Mouse (Mus musculus) olfactory bulb, adult 2 months (tissue): ENCODE measurements around the gene Gadd45g. TPM values are rescaled to one million over a fixed set of nuclear protein-coding genes. Genes with fewer than 3 reads are reported as not detected.

Source experiments
- H3K27ac ChIP-seq: fragments of 200-500 bp; 2 replicates; pipeline ENCODE4 v1.5.1; 2012; ENCODE audit warnings: low read depth, low read length; ENCODE audit not compliant: insufficient read depth
- H3K4me1 ChIP-seq: fragments of 200-500 bp; 2 replicates; pipeline ENCODE4 v1.6.1; 2012; ENCODE audit warnings: low read length; ENCODE audit not compliant: control insufficient read depth, insufficient read depth
- H3K4me3 ChIP-seq: fragments of 200-500 bp; 2 replicates; pipeline ENCODE4 v1.5.1; 2012; ENCODE audit warnings: mild to moderate bottlenecking, low read depth, low read length, moderate library complexity; ENCODE audit not compliant: insufficient read depth
- CTCF ChIP-seq: fragments of 200-500 bp; IDR thresholded peaks from 2 replicates; pipeline ENCODE4 v1.5.1; 2012; ENCODE audit warnings: low read depth, mild to moderate bottlenecking, low read length, moderate library complexity; ENCODE audit not compliant: insufficient read depth
- POLR2A ChIP-seq: fragments of 200-500 bp; IDR thresholded peaks from 2 replicates; pipeline ENCODE4 v1.6.1; 2012; ENCODE audit warnings: mild to moderate bottlenecking, low read depth, low read length, moderate library complexity; ENCODE audit not compliant: insufficient read depth
- WGBS: fragments of 180-500 bp; shearing (Covaris S2); methylation state at CpG from one replicate; pipeline ENCODE4 v1.1.7; 2018; 5-methylcytosine and 5-hydroxymethylcytosine counted together
- polyA plus RNA-seq: library from polyadenylated mRNA; stranded (reverse); fragments of >200 nt; gene quantifications from 2 replicates; pipeline ENCODE4 v1.2.4, GENCODE M21; 2012; ENCODE audit warnings: low replicate concordance; ENCODE audit not compliant: missing spikeins, insufficient read depth, insufficient read length

Gadd45g gene
- polyA plus RNA-seq, 1 experiment = not detected

DNA sequence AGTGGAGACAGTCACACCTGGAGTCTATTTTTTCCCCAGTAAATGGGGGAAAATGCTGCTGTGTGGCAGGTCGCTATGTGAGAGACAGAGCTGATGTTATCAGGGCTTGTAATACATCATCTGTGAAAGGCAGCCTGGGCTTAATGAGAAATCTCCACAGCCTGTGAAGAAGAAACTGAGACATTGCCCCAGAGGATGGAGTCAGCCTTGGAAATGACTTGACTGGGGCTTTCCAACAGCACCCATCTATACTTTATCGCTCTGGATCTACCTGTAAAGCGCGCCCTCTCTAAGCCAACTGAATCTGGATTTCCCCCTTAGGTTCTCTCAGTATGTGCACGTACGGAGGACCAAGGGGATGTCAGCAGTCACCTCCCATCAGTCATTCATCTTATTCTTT is 31.8 kb upstream of the Gadd45g start:
- no peak for TF ChIP-seq POLR2A
- no peak for TF ChIP-seq CTCF
- H3K27ac ChIP-seq = no peak overlapping the region
- peaks cover 30% of the 10 kb centered on the region for H3K4me1 ChIP-seq
- WGBS = 98% methylated on average over 6 of the region's 6 CpGs
- H3K4me3 ChIP-seq = no peak overlapping the region

DNA sequence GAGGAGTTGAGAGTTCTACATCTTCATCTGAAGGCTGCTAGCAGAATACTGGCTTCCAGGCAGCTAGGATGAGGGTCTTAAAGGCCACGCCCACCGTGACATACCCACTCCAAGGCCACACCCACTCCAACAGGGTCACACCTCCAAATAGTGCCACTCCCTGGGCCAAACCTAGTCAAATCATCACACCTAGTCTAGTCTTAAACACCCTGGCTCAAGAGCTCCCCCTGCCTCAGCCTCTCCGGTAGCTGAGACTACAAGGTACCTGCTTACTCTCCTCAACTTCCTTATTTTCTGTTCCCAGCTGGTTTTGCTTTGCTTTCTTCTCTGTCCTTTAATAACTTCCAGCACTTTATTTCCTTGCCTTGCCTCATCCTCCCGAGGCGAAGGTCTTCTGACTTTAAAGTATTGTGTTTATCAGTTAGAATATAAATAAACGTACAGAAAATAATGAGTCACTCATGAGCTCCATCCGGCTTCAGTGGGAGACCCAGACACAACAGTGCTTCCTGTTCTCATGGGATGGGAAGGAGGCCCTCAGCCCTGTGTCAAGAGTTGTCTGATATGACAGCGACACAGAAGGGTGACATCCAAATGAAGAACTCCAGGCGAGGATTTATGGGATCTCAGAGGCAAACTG is 30.5 kb upstream of the Gadd45g start:
- WGBS = 62% methylated on average over 9 of the region's 9 CpGs
- TF ChIP-seq POLR2A (no peak), CTCF (no peak)
- Histone ChIP-seq H3K4me1 (peaks cover 31% of the 10 kb centered on the region), H3K4me3 (no peak overlapping the region), H3K27ac (no peak overlapping the region)

DNA sequence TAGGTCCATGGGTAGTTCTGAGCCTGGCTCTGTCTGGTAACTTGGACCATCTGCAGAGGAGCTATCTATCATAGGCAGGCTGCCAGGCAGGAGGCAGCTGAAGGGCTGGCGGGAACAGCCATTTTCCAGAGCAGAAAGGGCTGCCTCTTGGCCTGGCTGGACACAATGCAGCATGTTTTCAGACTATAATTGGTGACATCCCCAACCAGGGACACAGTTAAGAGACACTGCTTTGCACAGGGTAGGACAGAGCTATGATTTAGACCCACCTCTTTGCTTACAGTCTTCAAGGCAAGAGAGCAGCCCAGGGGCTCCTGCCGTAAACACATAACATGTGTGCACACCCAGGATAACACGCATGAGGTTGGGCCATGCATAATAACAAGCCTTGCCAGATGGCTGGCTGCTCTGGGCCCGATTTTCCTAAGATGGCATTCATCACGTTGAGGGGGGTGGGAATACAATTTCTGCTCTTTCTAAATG is 29.9 kb upstream of the Gadd45g start:
- 48% methylated on average over 5 of the region's 5 CpGs for WGBS

DNA sequence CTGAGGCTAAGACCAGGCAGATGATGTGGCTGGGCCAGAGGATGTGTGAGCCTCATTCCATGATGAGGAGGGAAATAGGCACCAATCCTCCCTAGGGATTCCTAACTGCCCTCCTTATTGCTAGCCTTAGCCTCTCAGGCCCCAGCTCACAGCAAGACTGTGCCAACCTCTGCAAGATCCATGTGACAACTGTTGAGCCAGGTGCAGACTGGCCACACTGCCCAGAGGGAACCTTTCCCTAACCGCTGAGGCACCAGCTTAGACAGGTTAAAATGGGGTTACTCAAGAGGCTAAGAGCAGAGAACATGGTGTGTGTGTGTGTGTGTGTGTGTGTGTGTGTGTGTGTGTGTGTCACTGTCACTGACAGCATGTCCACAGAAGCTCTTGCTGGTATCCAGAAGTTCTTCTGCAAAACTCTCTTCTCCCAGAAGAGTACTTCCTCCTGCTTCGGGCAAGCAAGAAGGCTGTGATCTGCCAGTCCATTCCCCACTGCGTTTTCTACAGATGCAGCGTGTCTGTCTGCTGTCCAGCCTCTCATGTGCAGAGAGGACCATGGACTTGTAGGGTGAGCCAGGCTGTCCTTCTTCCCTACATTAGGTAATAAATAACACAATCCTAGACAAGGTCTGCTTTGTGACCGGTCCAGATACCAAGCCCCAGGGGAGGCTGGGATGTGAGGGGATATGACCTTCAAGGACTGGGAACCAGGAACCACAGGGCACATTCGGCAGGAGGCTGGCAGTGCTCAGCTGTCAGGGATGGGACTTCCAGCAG is 28.1 kb upstream of the Gadd45g start:
- Histone ChIP-seq H3K27ac (peak overlapping the region; percentile 84), H3K4me3 (no peak overlapping the region), H3K4me1 (peaks cover 25% of the 10 kb centered on the region)
- TF ChIP-seq POLR2A (no peak), CTCF (no peak)
- WGBS = 59% methylated on average over 6 of the region's 6 CpGs

More for the DNA sequence above, 29.9 kb upstream of the Gadd45g start:
- peaks cover 31% of the 10 kb centered on the region for H3K4me1 ChIP-seq
- H3K27ac ChIP-seq = no peak overlapping the region
- TF ChIP-seq POLR2A (no peak), CTCF (no peak)
- no peak overlapping the region for H3K4me3 ChIP-seq

DNA sequence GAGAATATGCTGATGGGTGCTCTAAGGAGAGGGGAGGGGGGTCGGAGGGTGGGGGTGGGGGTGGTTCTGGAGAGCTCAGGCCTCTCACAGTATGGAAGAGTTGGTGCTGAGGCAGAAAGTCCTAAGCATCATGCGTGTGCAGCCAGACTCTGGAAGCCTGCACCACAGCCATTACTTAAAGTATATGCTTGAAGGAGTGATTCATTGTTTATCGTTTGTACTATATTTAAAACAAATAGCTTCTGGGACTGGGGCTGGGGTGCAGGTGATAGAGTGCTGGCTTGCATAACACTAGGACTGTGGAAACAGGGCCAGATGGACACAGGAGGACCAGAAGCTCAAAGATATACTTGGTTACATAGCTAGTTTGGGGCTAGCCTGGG is 27.5 kb upstream of the Gadd45g start:
- WGBS = 27% methylated on average over 3 of the region's 3 CpGs
- peak overlapping the region; percentile 84 for H3K27ac ChIP-seq
- H3K4me3 ChIP-seq = no peak overlapping the region
- peaks cover 22% of the 10 kb centered on the region for H3K4me1 ChIP-seq
- TF ChIP-seq CTCF (no peak), POLR2A (no peak)

DNA sequence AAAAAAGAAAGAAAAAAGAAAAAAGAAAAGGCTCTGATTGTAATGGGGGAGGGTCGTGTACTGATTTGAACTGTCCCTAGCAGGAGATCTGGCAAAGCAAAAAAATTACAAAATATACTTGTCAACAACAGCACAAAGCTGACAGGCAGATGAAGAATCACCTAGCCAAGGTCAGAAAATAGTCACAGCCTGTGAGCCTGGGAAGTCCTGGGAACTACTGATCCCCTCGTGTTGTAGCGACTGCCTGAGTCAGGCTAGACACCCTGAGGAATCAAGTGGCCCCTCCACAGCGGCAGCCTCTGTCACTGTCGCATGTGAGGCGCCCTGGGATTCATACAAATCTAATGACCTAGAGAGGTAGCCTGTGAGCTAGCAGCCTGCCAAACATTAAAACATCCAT is 27.1 kb upstream of the Gadd45g start:
- 68% methylated on average over 6 of the region's 6 CpGs for WGBS
- Histone ChIP-seq H3K4me1 (peaks cover 21% of the 10 kb centered on the region), H3K4me3 (no peak overlapping the region), H3K27ac (peak overlapping the region; percentile 74)
- no peak for TF ChIP-seq POLR2A
- no peak for TF ChIP-seq CTCF

DNA sequence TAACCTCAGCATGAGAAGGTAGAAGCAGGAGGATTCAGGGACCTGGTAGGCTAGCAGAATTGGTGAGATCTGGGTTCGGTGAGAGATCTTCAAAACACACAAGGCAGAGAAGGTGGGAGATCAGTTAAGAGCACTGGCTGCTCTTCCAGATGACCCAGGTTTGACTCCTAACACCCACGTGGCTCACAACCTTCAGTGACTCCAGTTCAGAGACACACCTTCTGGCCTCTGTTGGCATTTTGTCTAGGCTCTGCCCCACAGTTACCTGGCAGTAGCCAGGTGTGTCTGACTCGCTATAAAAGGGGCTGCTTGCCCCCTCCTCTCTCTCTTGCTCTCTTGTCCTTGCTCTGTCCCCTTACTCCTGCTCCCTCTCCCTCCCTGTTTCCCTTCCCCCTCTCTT is 24.5 kb upstream of the Gadd45g start:
- no peak overlapping the region for H3K27ac ChIP-seq
- no peak overlapping the region for H3K4me3 ChIP-seq
- peaks cover 13% of the 10 kb centered on the region for H3K4me1 ChIP-seq
- 85% methylated on average over 3 of the region's 3 CpGs for WGBS
- TF ChIP-seq POLR2A (no peak), CTCF (no peak)

DNA sequence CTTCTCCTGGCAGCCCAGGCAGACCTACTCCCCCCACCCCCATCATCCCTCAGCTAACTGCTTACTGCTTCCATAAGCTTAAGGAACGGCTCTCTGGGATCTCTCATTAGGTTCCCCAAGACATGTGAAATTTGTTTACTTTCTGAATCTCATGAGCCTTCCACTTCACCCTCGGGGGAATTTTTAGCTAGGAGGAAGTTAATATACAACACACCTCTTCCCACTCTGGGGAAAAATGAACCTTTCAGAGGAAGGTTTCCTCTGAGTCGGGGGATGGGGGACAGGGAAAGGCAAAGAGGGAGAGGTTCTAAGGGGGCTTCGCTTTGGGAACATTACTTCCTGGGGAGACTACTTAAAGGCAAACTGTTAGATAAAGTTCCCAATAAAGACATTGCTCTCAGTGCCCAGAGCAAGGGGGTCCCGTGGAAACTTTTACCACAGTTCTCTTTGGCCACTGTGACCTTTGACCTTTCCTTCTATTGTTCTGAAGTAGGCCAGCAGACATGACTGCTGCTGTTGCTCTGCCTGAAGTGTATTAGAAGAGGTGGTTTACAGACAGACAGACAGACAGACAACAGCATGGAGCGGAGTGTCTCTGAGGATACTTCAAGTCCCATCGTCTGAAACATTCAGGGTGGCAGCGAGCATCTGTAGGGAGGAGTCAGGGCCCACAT is 22.5 kb upstream of the Gadd45g start:
- Histone ChIP-seq H3K4me1 (peaks cover 6% of the 10 kb centered on the region), H3K4me3 (no peak overlapping the region), H3K27ac (no peak overlapping the region)
- TF ChIP-seq POLR2A = no peak
- TF ChIP-seq CTCF = no peak
- 63% methylated on average over 8 of the region's 8 CpGs for WGBS
